Mouse (Mus musculus) spleen, adult 2 months (tissue): ENCODE results near the gene Zfp148.

Experiments
- CTCF ChIP-seq: fragments of 200-500 bp; IDR thresholded peaks from 2 replicates; pipeline ENCODE4 v1.5.1; 2011; ENCODE audit warnings: mild to moderate bottlenecking, inconsistent platforms; ENCODE audit not compliant: insufficient read depth, insufficient read length, insufficient replicate concordance; ENCODE audit errors: extremely low read depth
- POLR2A ChIP-seq: fragments of 200-500 bp; IDR thresholded peaks from 2 replicates; pipeline ENCODE4 v1.6.1; 2011; ENCODE audit warnings: low read depth, low read length, inconsistent platforms

DNA sequence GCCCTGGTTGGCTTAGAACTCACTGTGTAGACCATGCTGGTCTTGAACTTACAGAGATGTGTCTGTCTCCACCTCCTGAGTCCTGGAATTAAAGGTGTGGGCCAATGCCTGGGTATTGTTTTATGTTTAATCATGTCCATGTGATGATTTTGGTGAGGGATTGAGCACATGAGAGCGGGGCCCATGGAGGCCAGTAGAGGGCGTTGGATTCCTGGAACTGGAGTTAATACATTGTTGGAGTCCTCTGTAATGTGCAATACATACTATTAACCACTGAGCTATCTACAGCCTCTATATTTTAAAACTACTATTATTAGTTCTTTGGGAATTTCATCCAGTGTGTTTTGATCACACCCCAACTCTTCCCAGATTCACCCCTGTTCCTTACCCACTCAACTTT lies 163.7 kb downstream of the Zfp148 start:
- TF ChIP-seq CTCF (no peak), POLR2A (no peak)
